Mouse (Mus musculus): ENCODE data around the gene Mrgprd. TPM values are rescaled to one million over a fixed set of nuclear protein-coding genes. Genes with fewer than 3 reads are reported as not detected.

Gene Mrgprd
- not detected in 2 replicates for total RNA-seq (2015)
- not detected in 2 replicates for total RNA-seq (2017)

DNA sequence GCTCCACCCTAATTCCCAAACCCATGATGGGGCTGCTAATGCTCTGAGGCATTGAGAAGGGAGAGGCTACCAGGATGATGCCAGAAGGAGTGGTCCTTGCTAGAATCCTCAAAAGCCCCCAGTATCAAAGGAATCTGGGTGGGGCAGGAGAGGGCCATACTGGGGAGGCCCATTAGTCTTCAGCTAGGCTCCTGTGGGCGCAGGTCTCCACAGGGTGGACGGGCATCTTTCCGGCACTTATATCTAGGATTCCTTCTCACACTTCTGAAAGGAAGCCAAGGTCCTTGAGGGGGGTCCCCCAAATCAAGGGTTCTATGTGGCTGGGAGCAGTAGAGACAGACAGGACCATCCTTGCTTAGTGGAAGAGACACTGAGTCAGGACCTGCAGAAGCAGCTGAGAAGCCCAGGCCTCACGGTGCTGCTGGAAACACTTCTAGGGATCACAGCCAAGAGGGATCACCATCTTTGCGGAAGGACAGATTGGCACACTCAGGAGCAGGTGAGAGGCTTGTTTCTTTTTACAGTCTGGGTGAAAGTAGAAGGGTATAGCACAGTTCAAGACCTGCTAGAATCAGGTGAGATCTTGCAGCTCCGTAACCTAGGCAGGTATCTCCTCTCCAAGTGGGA lies at the start of gene Mrgprd:
Mrgprd (plus strand) TSS at position 51 of the 627 bp plus-strand sequence.
- no peak for ATAC-seq (replicated peaks; ENCODE audit: poor library complexity)

DNA sequence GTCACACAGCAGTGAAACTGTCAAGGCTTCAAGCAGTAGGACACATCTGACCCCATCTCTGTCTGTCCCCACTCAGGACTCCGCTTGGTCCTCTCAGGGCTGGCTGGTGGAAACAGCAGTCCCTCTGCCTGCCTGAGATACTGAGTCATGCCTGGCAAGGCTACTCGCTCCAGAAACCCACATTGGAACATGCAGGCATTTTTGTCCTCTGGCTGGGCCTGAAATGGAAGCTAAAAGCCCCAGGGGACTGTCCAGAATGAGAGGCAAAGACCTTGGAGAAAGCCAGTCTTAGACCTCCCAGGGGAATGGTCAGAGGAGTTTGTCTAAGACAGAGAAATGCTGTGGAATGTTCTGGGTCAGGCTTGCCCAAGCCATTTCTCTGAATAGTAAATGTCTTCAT lies 48.6 kb upstream of the Mrgprd start:
- no peak for ATAC-seq (replicated peaks; ENCODE audit: poor library complexity)

DNA sequence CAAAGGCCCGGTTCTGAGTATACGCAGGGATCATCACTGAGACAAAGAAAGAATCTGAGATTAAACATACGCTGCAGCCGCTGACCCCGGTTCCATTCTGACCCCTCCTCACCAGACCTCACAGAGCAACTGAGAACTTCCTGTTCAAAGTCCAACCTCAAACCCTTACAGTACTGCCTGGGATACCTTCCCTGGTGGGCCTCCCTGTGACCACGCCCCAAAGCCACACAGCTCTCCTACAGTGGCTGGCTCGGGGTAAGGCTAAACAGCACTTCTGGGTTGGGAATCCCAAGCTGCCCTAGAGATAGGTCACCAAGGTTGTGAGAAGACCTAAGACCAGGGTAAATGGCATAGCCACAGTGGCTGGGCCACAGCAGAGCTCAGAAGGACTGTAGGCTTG lies 45.7 kb upstream of the Mrgprd start:
- no peak for ATAC-seq (replicated peaks; ENCODE audit: poor library complexity)

DNA sequence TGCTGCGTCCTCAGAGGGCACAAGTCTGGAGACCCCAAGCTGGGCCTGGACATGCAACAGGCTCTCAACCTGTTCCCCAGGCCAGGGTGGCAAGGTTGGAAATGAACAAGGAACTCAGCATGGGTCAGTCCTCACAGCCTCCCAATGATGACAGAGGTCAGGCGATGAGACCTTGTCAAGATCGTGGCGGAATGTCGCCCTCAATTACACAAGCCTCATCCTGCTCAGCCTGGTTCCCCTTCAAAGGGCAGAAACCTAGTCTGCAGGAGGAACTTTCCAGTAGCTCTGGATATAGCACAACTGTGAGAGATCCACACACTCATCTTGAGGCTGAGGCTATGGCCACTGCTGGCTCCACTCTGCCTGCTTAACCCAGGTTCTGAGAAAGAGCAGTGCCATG lies 43.7 kb upstream of the Mrgprd start:
- ATAC-seq (replicated peaks; ENCODE audit: poor library complexity) = peak; percentile 54

DNA sequence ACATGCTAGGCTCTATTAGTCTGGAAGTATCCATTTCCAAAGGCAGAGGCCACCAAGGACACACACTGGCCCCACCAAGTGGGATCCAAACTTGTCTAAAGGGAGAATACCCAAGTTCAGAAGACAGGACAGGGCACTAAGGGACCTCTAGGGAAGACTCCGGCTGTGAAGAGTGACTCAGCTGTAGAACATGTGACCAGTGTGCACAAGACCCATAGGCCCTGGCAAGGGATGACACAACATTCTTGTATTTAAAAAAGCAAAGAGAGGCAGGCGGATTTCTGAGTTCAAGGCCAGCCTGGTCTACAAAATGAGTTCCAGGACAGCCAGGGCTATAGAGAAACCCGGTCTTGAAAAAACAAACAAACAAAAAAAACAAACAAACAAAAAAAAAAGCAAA lies 39.1 kb upstream of the Mrgprd start:
- no peak for ATAC-seq (replicated peaks; ENCODE audit: poor library complexity)

DNA sequence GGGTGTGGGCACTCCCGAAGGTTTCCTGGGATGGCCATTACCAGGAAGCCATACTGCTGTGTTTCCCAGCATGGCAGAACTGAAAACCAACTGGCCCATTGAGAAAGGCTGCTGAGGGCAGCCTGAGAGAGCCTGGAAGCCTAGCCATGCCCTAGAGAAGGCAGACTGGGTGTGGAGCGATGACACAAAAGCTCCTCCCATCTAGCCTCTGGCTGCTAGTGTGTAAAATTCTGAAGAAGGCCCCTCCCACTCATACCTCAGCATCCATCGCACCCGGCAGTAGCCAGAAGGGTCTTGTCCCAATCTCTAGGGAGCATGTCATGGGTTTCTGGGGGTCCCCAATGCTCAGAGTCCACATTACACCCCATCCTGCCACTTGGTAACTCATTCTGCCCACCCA lies 33.2 kb upstream of the Mrgprd start:
- no peak for ATAC-seq (replicated peaks; ENCODE audit: poor library complexity)

DNA sequence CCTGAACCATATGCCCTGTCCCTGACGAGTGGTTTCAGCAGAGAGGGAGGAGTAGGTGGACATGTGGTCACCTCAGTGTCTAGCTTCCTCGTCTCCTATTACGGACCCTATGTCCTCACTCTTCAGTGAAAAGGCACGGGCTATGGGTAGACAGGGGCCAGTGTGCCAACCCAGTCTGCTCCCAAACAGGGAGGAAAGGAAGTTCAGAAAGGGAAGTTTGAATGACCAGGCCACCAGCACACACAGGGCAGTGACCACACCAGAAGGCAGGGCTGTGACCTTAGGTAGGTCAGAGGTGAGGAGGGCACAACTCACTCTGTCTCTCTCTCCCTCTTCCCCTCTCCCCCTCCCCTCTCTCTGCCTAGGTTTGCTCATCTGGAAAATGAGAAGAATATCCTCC lies 31.6 kb upstream of the Mrgprd start:
- peak; percentile 21 for ATAC-seq (replicated peaks; ENCODE audit: poor library complexity)

DNA sequence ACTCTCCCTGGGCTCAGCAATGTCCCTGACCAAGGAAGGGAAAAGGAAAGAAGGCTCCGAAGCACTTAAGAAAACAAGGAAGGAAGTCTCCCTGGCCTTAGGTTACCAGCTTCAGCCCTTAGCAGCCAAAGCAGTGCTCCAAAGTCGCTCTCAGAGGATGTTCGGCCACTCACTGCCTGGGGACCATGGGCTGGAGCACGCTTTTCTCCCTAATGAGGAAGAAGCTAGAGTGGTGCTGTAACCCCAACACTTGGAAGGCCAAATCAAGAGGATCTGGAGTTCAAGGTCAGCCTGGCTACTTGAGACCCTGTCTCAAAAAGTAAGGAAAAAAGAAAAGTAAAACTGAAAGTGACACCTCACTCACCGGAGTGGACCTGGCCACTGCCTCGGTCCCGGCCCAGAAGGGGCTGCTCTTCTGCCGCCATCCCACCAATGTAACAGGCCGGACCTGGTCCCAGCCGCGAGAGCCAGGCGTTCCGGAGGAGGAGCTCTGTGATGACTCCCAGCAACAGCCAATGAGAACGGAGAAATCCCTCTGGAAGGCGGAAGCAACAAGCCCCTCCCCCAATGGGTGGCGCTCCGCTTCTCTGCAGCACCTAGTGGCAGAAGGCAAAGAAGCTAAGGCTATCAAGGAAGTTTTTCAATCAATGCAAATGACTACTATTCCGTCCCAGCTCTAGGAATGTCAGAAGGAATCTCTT lies 31.0 kb upstream of the Mrgprd start, which contains the start of gene Tpcn2:
Tpcn2 (minus strand) TSS at position 525 of the 701 bp plus-strand sequence.
- ATAC-seq (replicated peaks; ENCODE audit: poor library complexity) = peak; percentile 93

DNA sequence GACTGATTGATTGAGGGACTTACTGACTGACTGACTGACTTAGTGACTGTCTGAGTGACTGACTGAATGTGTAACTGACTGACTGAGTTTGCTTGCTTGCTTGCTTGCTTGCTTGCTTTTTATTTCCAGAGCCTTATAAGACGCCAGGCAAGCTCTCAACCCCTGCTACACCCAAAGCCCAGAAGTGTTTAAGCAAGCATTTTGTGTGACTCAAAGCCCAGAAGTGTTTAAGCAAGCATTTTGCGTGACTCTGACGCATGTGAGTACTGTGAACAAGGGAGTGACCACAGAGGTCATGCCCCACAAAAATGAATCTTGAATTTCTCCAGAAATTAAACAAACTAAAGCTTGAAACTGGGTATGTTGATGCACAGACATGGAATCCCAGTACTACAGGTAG lies 30.3 kb upstream of the Mrgprd start:
- ATAC-seq (replicated peaks; ENCODE audit: poor library complexity) = no peak

DNA sequence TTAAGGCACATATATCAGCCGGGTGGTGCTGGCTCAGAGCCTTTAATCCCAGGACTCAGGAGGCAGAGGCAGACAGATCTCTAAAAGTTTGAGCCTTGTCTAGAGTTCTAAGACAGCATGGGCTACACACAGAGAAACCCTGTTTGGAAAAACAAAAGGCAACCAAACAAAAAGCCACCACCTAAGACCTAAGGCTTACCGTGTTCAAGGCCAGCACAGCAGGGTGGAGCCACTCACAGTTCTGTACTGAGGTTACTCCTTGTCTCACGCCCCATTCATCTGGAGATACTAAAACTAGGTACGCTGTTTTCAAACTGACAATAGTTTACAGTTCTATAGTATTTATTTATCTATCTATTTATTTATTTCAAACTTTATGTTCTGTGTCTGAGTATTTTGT lies 29.2 kb upstream of the Mrgprd start:
- no peak for ATAC-seq (replicated peaks; ENCODE audit: poor library complexity)

DNA sequence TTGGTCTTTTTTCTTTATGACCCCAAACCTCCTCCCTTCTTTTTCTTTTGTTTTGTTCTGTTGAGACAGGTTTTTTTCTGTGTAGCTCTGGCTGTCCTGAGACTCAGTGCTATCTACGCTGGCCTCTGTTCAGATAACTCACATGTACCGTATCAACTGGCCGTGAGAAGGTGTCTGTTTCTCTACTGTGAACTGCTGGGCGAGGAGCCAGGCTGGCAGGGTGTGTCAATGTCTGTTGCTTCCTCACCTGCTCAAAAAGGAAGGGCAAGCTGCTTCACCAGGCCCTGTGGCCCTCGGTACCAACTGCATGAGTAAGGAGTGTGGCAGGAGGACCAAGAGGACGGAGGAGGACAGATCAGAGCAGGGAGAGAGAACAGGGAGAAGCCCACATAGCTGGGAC lies 27.2 kb upstream of the Mrgprd start:
- ATAC-seq (replicated peaks; ENCODE audit: poor library complexity) = peak; percentile 23

DNA sequence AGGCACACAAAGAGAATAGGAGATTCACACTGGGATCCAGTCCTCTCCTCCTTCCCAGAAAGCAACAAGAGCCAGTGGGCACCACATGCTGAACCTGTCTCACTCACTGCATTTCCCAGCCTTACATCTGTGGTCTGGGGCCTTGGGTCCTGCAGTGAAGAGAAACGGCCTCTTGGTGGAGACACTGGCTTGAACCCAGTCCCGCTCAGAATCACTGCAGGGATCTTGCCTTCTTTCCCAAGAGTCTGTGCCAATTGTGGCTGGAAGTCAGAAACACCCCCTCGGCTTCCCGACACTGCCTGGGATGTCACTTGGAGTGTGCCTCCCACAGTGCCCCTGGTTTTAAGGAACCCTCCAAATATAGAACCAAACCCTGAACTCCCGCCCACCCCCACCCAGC lies 25.3 kb upstream of the Mrgprd start:
- ATAC-seq (replicated peaks; ENCODE audit: poor library complexity) = peak; percentile 43; the same call in 1 of the 2 replicates

DNA sequence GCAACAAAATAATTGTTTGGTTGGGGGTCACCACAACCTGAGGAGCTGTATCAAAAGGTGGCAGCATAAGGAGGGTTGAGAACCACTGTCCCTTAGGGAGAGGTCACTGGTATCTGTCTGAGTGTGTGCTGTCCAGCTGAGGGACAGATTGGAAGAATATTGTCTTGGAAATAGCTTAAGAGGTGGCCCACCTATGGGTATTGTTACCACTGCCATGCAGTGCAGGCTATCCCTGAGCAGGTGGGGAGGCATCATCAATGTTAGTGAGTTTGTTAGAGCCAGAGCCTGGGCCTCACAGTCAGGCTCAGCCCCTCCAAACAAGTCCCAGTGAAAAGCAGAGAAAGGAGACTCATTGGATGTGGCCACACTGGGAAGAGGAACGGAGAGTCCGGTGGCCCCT lies 22.8 kb upstream of the Mrgprd start:
- no peak for ATAC-seq (replicated peaks; ENCODE audit: poor library complexity)

DNA sequence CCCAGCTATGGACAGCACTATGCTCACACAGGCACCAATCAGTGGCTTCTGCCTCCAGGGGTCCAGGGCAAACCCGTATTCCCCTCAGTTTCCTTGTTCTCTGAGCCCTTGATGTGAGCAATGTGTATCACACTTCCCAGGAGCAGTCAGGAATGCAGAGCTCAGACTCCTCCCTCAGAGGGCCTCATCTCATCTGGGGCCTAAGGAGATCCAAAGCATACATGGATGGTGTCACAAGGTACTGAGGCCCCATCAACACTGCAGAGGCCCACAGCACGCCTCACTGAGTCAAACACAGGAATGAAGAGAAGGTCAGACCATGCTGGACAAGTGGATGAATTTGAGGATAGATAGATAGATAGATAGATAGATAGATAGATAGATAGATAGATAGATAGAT lies 21.9 kb upstream of the Mrgprd start:
- ATAC-seq (replicated peaks; ENCODE audit: poor library complexity) = no peak

DNA sequence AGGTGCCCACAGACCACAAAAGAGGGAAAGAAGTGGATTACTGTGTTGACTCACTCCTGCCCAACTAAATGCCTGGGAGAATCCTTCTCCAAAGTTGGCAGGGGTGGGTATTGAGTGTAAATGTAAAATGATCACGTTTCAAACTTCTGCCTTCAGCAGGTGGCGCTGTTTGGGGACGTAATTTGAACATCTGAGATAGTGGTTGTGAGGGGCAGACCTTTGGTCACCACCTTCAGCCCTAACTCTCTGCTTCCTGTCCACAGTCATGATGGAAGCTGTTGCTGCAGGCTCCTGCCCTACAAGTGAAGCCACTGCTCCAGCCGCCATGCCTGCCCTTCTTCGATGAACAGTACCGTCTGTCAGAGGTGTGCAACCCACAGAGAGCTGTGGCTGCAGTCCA lies 20.8 kb upstream of the Mrgprd start:
- peak; percentile 45; the same call in 1 of the 2 replicates for ATAC-seq (replicated peaks; ENCODE audit: poor library complexity)

DNA sequence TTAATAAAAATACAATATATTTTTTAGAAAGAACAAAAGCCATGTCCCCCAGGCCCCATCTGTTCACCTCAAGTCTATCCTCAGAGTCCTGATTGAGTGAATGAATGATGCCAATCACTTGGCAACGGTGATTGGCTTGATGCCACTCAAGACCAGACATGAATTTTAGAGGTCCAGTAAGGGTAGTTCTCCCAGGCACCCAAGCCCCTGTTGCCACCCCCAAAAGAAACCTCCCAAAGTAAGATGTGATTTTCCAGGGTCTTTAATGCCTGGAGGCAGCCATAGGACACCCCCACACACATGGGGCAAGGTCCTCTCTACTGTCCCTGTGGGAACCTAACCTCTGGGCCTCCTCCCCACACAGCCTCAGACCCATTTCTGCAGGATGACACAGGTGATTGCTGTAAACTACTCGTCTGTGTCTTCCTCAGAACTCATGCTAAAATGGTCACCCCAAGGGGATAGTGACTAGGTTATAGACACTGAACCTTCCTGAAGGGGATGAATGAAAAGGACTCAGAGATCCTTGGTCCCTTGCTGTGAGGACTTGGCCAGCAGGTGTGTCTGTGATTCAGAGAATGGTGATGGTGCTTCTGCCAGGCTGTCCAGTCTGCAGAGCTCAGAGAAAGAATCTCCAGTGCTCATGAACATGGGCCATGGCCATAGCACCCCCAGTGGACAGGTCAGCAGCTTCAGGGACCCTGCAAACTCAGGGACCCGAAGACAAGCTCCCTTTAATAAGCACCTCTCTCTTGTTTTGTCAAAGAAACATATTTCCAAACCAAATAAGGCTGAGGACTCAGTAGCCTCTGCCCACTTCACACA lies 15.8 kb upstream of the Mrgprd start:
- no peak for ATAC-seq (replicated peaks; ENCODE audit: poor library complexity)

DNA sequence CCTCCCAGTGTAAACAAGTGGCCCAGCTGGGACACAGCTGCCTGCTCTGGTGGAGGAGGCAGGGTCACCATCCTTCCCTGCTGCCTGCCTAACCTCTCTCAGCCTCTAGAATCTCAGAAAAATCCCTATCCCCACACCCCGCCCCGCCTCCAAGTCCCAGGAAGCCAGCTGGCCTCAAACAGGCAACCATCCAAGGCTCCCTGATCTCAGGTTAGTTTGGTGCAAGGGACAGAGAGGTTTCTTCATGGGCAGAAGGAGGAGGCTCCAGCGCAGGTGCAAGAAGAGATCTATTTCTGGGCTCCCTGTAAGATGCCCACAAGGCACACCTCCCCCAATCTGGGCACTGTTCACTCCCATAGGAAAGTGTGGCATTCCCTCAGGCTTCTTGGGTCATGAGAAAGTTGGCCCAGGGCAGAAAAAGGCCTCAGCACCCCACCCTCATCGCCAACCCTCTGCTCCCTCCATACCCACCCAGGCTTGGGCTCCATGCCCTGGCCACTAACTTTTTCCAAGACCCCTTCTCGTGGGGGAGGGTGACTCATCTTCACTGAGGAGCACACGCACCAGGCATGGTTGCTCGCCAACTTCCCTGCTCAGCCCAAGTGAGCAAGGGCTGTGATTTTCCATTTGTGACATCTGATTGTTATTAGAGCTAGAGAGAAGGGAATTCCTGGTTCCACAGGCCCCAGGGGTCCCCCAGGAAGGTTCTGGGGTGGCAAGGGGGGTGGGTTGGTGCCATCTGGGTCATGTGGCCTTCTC lies 14.9 kb upstream of the Mrgprd start:
- ATAC-seq (replicated peaks; ENCODE audit: poor library complexity) = no peak

DNA sequence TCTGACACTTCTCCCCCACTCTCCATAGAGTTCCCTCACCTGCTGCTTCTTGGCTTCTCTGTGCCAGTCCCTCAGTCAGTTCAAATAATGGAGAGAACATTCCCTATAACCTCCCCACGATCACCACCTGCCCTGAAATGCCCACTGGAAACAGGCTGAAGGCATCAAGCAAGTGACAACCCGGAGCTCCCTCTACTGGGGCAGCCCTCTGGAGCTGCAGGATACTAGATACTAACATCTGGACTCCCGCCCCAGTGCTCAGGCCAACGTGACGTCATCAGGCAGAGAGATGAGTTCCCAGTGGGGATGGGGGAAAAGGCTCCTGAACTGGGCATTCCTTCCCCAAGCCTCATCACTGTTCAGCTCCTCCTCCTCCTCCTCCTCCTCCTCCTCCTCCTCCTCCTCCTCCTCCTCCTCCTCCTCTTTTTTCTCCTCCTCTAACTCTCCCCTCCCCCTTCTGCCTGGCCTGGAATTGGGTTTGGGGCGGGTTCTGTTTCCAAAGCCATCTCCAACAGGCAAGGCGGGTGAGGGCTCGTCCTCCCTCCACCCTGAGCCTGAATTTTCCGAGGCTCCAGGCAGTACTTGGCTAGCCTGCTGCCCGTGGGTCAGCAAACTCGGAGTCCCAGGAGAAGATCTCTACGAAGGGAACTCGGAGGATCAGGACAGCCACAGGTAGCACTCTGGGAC lies 14.2 kb upstream of the Mrgprd start, which contains the start of gene Mrgprf:
Mrgprf (plus strand) TSS at position 508 of the 687 bp plus-strand sequence.
- no peak for ATAC-seq (replicated peaks; ENCODE audit: poor library complexity)

DNA sequence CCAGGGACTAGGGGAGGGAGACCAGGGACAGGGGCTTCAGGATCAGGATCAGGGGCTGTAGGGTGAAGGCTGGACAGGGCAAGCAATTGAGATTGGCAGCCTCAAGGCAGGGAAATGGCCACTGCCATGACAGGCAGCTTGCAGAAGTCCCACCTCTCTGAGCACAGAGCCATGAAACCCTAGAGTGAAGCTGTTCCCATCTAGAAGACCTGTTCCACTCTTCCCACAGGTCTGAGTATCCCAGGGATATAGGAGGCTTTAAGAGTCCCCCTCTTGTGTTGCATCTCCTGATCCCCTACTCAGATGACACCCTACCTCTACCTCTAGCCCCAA lies 13.7 kb upstream of the Mrgprd start:
- no peak for ATAC-seq (replicated peaks; ENCODE audit: poor library complexity)

DNA sequence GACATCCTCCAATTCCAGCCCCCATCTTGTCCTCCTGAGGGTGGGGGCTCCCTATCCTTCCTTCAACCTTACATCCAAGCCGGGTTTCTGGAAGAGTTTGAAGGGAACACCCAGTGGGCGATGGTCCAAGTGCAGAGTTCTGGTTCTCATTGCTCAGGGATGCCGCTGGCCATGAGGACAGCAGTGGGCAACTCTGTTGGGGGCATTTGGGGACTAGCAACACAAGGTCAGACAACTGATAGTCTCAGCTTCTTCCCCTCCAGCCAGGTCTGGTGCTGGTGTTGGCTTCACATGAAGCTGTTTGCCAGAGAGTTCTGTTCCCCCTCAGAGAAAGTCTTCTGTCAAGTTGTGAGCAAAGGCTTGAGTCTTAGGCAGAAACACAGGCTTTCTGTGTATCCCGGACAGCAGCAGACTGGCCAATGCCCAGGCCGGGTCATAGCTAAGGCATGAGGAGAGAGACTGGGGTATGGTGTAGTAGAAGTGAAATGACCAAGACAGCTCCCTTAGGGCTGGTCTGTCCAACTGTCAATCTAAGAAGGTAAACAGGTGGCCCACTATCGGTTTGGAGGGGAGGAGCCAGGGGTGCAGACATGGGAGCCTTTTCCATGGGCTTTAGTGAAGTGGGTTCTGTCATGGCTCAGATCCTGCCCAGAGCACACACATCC lies 13.2 kb upstream of the Mrgprd start:
- ATAC-seq (replicated peaks; ENCODE audit: poor library complexity) = no peak
